Mouse (Mus musculus): ENCODE data around the gene Ccer2. TPM values are rescaled to one million over a fixed set of nuclear protein-coding genes. Genes with fewer than 3 reads are reported as not detected.

Ccer2 gene
- polyA plus RNA-seq, 1 experiment = 2.9 TPM

DNA sequence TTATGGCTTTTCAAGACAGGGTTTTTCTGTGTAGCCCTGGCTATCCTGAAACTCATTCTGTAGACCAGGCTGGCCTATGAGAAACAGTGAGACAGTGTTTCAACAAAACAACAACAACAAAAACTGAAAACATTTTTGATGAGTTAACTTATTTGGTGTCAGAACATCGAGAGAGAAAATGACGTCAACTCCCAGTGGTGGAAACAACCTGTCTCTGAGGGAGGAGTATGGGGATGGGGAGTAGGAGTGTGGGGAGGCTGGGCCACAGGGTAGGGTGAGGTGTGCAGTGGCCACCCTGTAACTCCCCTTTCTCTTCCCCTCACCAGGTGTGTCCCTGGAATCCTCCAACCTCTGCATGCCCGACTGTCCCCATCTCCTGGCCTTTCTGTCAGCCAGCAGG is 38.5 kb downstream of the Ccer2 start:
- Histone ChIP-seq H3K27ac (ENCODE audit: insufficient read depth, low read length) (no peak overlapping the region), H3K4me3 (ENCODE audit: insufficient read depth, low read length) (no peak overlapping the region), H3K4me1 (ENCODE audit: control insufficient read depth, insufficient read depth, low read length) (no peaks in the 10 kb centered on the region)
- no peak for TF ChIP-seq CTCF (IDR thresholded peaks at IDR 0.05; ENCODE audit: extremely low read depth, insufficient read depth, low read length)
- TF ChIP-seq POLR2A (IDR thresholded peaks at IDR 0.05; ENCODE audit: extremely low read depth, insufficient read depth, low read length) = no peak

DNA sequence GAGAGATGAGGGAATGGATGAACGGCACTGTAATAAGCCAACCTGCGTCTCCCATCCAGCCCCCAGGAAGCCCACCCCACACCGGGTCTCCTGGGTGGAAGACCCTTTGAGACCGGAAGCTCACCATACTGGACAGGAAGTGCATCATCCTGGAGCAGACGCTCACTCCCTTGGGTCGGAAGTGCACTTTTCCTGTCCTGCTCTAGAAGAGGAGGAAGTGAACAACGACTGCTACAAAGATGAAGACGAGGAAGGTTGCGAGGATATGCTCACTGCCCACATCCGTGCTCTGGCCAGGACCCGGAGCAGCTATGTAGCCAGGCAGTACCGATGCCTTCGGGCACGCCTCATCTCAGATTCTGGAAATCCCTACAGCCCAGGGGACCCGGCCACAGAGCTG is 39.9 kb downstream of the Ccer2 start:
- Histone ChIP-seq H3K27ac (ENCODE audit: insufficient read depth, low read length) (no peak overlapping the region), H3K4me3 (ENCODE audit: insufficient read depth, low read length) (no peak overlapping the region), H3K4me1 (ENCODE audit: control insufficient read depth, insufficient read depth, low read length) (no peaks in the 10 kb centered on the region)
- TF ChIP-seq CTCF (IDR thresholded peaks at IDR 0.05; ENCODE audit: extremely low read depth, insufficient read depth, low read length) = no peak
- TF ChIP-seq POLR2A (IDR thresholded peaks at IDR 0.05; ENCODE audit: extremely low read depth, insufficient read depth, low read length) = no peak

DNA sequence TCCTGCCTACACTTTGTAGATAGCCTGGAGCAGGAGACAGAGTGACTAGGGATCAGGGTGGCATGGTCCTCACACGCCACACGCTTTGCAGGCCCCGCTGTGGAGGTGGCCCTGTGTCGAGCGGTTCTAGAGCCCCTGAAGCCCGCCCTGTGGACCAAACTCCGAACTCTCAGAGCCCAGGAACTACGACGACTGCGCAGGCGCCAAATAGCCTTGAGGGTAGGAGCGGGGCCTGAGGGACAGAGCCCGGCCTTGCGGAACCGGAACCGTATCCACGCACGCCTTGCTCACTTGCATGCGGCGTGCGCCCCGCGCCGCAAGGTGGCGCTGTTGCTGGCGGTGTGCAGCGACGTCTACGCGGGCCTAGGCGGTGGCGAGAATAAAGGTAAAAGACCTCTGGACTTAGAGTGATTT is 40.6 kb downstream of the Ccer2 start:
- no peak overlapping the region for H3K27ac ChIP-seq (ENCODE audit: insufficient read depth, low read length)
- H3K4me1 ChIP-seq (ENCODE audit: control insufficient read depth, insufficient read depth, low read length) = no peaks in the 10 kb centered on the region
- no peak for TF ChIP-seq POLR2A (IDR thresholded peaks at IDR 0.05; ENCODE audit: extremely low read depth, insufficient read depth, low read length)
- peak; percentile 88 for TF ChIP-seq CTCF (IDR thresholded peaks at IDR 0.05; ENCODE audit: extremely low read depth, insufficient read depth, low read length)
- 0 out of 2 replicates have a peak overlapping the region, but pooled peaks have one; percentile 0 for H3K4me3 ChIP-seq (ENCODE audit: insufficient read depth, low read length)

DNA sequence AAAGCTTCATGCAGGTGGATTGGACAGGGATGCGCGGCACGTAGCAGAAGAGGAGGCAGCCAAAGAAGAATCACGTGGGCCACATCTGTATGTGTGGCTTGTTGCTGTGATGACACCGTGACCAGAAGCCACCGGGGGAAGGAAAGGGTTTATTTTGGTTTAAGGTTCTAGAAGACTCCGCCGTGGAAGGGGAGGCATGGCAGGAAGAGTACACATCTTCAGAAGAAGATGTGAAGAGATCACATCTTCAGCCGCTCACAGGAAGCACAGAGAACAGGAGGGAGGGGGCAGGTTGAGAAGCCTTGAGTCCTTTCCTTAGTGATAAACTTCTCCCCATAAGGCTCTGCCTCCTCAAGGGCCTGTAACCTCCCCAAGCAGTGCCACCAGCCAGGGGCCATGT is 44.0 kb downstream of the Ccer2 start:
- no peak for TF ChIP-seq CTCF (IDR thresholded peaks at IDR 0.05; ENCODE audit: extremely low read depth, insufficient read depth, low read length)
- TF ChIP-seq POLR2A (IDR thresholded peaks at IDR 0.05; ENCODE audit: extremely low read depth, insufficient read depth, low read length) = no peak
- no peak overlapping the region for H3K27ac ChIP-seq (ENCODE audit: insufficient read depth, low read length)

DNA sequence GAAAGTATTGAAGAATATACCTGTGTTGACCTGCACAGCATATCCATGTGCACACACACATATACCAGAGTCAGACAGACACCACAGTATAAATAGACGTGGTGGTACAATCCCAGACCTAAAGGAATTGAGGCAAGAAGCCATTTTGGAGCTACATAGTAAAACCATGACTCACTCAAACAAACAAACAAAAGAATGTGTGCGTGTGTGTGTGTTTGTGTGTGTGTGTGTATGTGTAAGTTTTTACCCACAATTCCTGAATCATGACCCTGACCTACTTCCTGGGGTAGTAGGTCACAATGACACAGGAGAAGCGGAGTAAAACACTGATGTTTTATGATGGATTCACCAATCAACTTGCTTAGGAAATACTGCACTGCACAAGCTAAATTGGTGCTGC is 45.5 kb downstream of the Ccer2 start:
- Histone ChIP-seq H3K4me1 (ENCODE audit: control insufficient read depth, insufficient read depth, low read length) (peaks cover 7% of the 10 kb centered on the region), H3K4me3 (ENCODE audit: insufficient read depth, low read length) (no peak overlapping the region), H3K27ac (ENCODE audit: insufficient read depth, low read length) (no peak overlapping the region)
- TF ChIP-seq CTCF (IDR thresholded peaks at IDR 0.05; ENCODE audit: extremely low read depth, insufficient read depth, low read length) = no peak
- no peak for TF ChIP-seq POLR2A (IDR thresholded peaks at IDR 0.05; ENCODE audit: extremely low read depth, insufficient read depth, low read length)

More for the DNA sequence above, 44.0 kb downstream of the Ccer2 start:
- H3K4me1 ChIP-seq (ENCODE audit: control insufficient read depth, insufficient read depth, low read length) = peaks cover 7% of the 10 kb centered on the region
- no peak overlapping the region for H3K4me3 ChIP-seq (ENCODE audit: insufficient read depth, low read length)

DNA sequence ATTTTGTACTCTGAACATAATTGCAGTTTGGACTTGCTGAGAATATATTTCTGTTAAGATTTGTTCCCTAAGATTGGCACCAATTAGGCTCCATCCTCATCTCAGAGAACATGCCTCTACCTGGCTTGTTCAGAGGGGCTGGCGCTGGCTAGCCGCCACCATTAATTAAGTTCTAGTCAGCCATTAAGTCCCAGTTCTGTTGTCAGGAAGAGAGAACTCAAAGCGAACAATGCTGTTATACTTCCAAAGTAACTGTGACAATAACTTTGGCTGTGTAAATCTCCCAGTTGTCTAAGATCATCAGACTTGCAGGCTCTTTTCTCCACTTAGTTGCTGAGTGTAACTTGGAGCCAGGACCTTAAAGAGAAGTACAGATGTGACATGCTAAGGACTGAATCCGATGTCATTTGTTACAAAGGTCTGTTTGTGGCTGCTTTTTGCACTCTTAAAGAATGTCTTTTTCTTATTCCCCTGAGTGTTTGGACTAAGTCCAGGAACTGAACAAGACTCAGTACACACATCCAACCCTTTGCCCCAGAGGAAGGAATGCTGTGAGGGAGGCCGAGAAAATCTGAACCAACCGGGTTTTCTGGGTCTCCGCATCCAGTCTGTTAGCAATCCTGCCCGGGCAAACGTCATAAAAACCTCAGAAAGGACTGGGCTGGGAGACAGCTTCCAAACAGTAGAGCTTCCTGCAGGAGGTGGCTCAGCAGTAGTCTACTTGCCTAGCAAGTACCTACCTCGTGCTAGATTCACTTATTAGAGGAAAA is 46.1 kb downstream of the Ccer2 start:
- TF ChIP-seq CTCF (IDR thresholded peaks at IDR 0.05; ENCODE audit: extremely low read depth, insufficient read depth, low read length) = no peak
- no peak for TF ChIP-seq POLR2A (IDR thresholded peaks at IDR 0.05; ENCODE audit: extremely low read depth, insufficient read depth, low read length)
- H3K4me1 ChIP-seq (ENCODE audit: control insufficient read depth, insufficient read depth, low read length) = peaks cover 7% of the 10 kb centered on the region
- no peak overlapping the region for H3K4me3 ChIP-seq (ENCODE audit: insufficient read depth, low read length)
- 0 out of 2 replicates have a peak overlapping the region, but pooled peaks have one; percentile 35 for H3K27ac ChIP-seq (ENCODE audit: insufficient read depth, low read length)

DNA sequence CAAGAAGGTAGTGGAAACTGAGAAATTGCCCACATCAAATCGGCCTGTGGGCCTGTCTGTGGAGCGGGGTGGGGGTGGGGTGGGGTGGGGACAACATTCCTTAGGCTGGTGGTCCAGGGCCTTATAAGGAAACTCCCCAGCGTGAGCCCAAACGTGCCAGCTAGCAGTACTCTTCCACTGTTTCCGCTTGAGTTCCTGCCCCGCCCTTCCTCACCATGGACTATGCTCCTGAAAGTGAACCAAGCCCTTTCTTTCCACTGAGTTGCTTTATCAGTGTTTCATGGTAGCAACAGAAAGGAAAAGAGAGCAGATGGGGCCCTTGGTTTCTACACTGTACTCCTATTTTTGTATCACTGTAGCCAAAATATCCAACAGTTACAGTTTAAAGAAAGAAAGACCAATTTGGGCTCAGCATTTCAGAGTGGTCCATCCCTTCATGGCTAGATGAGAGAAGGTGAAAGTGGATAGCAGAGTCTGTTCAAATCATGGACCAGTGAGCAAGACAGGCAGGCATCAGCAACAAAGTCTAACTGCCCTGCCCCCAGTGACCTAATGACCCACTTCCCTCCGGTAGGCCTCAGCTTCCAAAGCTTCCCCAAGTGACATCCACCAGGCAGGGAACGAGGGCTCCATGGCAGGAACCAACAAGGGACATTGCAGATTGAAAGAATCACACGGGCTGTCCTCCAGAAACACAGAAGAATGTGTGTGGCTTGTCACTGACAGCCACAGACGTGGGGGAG is 47.0 kb downstream of the Ccer2 start:
- Histone ChIP-seq H3K27ac (ENCODE audit: insufficient read depth, low read length) (0 out of 2 replicates have a peak overlapping the region, but pooled peaks have one; percentile 31), H3K4me1 (ENCODE audit: control insufficient read depth, insufficient read depth, low read length) (peaks cover 7% of the 10 kb centered on the region), H3K4me3 (ENCODE audit: insufficient read depth, low read length) (no peak overlapping the region)
- TF ChIP-seq CTCF (IDR thresholded peaks at IDR 0.05; ENCODE audit: extremely low read depth, insufficient read depth, low read length) (no peak), POLR2A (IDR thresholded peaks at IDR 0.05; ENCODE audit: extremely low read depth, insufficient read depth, low read length) (no peak)

DNA sequence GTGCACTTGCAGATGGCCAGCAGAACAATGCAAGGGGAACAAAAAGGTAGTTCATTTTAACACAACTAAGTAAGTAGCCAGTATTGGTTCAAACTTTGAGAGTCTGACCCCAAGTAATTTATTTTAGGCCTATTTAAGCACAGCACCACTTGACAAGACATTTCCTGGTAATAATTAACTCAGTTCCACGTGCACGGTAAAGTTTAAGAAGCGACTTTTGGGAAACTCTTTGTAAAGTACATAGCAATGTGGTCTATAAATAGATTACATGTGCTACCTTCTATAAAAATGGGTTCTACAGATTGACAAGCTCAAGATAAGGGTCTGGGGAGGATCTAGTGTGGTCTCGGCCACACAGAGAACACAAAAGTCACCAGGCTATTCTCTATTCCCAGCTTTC is 47.8 kb downstream of the Ccer2 start:
- Histone ChIP-seq H3K4me1 (ENCODE audit: control insufficient read depth, insufficient read depth, low read length) (peaks cover 11% of the 10 kb centered on the region), H3K27ac (ENCODE audit: insufficient read depth, low read length) (no peak overlapping the region), H3K4me3 (ENCODE audit: insufficient read depth, low read length) (no peak overlapping the region)
- no peak for TF ChIP-seq POLR2A (IDR thresholded peaks at IDR 0.05; ENCODE audit: extremely low read depth, insufficient read depth, low read length)
- TF ChIP-seq CTCF (IDR thresholded peaks at IDR 0.05; ENCODE audit: extremely low read depth, insufficient read depth, low read length) = no peak

DNA sequence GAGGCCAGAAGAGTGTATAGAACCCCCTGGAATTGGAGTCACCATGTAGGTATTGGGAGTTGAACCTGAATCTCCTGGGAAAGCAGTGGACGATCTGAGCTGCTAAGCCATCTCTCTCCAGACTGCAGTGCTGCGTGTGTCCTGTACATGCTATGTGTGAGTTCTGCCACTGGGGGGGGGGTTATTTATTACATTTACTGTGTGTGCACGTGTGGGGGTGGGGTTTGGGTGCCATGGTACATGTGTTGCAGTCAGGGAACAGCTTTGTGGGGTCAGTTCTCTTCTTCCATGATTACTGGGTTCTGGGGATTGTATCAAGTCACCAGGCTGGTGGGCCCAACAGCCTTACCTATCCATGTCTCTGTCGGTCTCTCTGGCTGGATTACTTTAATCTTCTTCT is 50.9 kb downstream of the Ccer2 start:
- Histone ChIP-seq H3K4me3 (ENCODE audit: insufficient read depth, low read length) (no peak overlapping the region), H3K4me1 (ENCODE audit: control insufficient read depth, insufficient read depth, low read length) (peaks cover 11% of the 10 kb centered on the region), H3K27ac (ENCODE audit: insufficient read depth, low read length) (no peak overlapping the region)
- TF ChIP-seq CTCF (IDR thresholded peaks at IDR 0.05; ENCODE audit: extremely low read depth, insufficient read depth, low read length) (no peak), POLR2A (IDR thresholded peaks at IDR 0.05; ENCODE audit: extremely low read depth, insufficient read depth, low read length) (no peak)

All from cortical plate, adult 2 months (tissue).